Mouse (Mus musculus) cerebellum, postnatal 4 days (tissue): ENCODE measurements at regions not wholly inside any gene's neighbourhood (a gene's known extent, or its start where the extent isn't known, plus 50 kb on each side); places are given as distances from the start of the nearest gene placed in this dataset.
"Not testable (repeated sequence)": the region's sequence is repeated elsewhere in the genome, so short reads cannot be mapped to it uniquely, and the experiment has no call there.

Source experiments
- DNase-seq, 2 experiments: peaks; one replicate each; pipeline ENCODE4 v3.0.0; 2022; ENCODE audit warnings: low spot score in 2 of 2, mixed read lengths in 1 of 2

- no peak for DNase-seq
Observed at GRCm38 (mm10) chr14:104410730-104411129, 57.1 kb downstream of the Pou4f1 start.

DNA sequence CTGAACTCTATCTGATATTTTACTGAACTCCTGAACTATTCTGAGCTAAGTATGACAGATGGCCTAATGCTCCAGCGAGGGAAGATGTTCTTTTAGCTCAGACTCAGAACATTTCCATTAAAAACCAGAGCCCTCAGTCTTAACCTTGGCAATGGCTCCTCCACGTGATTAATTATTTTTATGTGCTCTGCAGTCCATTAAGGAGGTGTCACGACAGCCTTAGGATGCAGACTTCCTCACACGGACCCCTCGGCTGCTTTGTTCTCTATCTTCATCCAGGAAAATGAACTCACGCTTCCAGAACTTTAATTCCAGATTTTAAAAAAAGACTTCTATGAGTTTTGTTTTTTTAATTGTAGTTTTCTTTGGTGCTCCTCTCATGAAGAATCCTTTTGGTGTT lies 57.5 kb downstream of the Pou4f1 start:
- no peak for DNase-seq

DNA sequence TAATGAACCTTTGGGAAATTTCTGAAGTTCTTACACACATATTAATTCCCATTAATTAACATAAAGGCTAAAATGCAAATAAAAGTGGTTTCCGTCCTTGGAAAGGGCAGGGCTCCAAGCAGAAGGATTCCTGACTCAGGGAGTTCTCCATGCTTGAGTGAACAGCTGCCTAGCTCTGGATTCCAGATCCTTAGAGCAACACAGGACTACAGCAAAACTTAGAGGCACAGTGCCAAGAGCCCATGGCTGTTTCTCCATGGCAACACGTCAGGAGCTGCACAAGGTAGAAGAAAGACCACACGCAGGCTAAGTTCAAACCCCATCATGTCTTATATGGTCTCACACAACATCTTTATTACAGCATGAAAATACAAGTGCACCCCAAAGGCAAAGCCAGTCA lies 61.7 kb downstream of the Pou4f1 start:
- no peak for DNase-seq

DNA sequence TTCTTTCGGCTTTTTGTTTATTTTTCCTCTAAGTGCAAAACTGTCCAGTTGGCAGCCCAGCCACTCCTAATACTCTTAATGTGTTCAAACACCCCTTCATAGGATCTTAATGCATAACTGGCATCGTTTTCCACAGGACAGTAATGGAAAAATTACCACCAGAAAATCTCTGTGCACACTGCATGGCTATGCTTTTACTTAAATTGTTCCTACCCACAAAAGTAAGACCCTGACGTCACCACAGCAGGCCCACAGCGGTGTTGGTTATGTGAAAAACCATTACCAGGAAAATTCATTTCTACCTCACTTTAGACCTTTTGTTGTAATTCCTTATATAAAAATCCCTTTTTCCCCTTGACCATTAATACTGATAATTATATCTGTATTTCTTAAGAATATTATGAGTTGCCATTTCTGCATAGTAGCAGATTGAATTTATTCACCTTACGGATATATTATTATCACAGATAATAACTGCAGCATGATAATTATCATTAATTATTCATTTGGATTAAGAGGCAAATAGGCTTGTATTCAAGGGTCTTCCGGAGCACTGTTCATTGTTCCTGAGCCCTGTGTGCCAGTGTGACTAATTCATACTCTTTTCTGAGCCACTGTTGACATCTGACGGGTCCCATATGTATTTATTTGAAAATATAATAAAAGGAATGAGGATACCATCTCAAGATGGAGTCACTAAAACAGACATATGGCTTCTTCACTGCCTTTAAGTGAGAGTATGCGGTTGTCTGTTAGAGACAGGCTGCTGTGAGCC lies 78.3 kb downstream of the Pou4f1 start:
- no peak for DNase-seq

DNA sequence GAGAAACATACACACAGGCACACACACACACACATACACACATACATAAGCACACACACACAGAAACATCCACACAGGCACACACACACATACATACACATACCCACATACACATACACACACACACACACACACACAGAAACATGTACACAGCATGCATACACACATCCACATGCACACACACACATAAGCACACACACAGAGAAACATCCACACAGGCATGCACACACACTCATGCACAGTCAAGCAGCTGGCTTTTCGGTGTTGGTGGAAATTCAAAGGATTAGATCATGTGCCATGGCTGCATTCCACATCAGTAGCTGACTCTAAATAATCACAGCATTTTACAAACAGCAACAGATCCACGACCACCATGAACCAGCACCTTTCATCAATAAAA lies 78.9 kb downstream of the Pou4f1 start:
- no peak for DNase-seq

GRCm38 (mm10) chr14:104380986-104381385 lies 86.8 kb downstream of the Pou4f1 start:
- no peak for DNase-seq

- DNase-seq: no peak
Observed at GRCm38 (mm10) chr14:104372776-104373175, 95.0 kb downstream of the Pou4f1 start.

DNA sequence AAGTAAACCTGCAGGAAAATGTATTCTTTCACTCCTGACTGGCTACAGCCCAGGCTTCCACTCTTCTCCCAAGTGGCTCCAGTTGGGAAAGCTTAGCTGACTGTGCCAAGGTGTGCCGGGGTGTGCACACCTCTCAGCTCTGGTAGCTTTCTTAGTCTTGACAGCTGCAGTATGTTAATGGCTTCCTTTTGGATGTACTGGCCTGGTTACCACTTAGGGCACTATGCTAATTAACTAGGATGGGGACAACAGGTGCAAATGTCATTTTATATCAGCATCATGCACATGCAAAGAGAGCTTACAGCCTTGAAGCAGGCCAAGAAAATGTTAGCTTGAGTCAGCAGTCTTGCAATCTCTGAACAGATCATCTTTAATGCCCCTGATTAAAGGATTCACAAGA lies 111.2 kb downstream of the Pou4f1 start:
- DNase-seq: peak in 1 of 2 experiments; percentile 25

- not testable (repeated sequence) for DNase-seq
Observed at GRCm38 (mm10) chr14:104336783-104337182, 131.0 kb downstream of the Pou4f1 start.

GRCm38 (mm10) chr14:104326089-104326488 lies 141.7 kb downstream of the Pou4f1 start:
- DNase-seq: no peak

GRCm38 (mm10) chr14:104300141-104300540 lies 167.7 kb downstream of the Pou4f1 start:
- no peak for DNase-seq

- DNase-seq: no peak
Observed at GRCm38 (mm10) chr14:104298312-104298711, 169.5 kb downstream of the Pou4f1 start.

DNA sequence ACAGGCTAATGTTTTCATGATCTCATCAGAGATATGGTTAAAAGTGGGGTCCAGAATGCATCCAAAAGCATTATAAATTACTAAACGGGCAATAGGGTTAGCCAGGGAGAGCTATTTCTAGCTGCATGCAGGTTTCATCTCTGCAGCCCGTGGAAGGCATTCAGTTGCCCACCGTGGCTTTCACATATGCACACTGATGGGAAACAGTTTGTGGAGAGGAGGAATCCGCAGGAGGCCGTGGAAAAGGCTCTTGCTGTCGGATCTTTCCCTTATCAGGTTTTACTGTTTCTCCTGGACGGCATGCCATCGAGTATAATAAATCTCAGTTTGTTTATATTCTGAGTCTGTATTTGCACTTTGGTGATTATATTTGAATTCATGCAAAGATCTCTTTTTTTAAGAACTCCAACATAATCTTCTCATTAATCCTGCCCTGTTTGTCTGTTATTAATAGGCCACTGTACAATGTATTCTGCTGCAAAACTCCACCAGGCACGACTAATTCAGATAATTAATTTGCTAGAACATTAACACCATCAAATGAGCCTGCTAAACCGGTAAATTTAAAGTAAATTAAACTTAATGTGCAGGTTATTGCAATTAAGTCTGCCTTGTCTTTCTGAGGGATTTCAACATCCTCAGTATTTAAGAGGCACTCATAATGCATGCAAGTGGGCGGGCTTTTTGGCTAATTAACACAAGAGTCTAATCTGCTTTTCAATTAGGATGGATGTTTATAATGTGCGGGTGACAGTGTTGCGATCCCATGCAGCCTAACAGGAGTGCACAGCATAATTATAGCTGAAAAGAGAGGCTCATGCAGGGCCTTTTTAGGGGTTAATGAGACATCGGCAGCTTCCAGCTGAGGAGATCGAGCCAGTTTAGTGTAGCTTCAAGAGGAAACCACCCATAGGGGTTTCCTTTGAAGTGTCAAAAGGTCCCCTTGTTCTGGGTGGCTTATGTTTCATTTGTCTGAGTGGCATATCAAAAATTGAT lies 170.2 kb downstream of the Pou4f1 start:
- no peak for DNase-seq

DNA sequence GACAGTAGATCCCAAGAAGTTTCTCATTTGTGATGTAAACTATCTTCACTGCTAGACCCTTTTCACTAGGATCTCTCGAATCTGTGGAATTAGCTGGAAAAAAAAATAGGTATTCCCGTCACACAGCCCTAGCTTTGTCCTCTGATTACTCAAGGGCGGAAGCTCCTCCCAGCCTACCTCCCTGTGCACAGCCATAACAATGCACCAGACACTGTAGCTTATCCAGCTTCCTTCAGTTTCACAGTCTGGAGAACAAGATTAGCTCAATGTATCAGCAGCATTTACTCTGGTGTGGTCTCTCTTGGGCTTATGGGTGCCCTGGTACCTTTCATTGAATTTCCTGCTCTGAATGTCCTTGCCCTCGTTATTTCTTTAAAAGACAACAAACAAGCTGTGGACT lies 174.0 kb downstream of the Pou4f1 start:
- DNase-seq: no peak

DNA sequence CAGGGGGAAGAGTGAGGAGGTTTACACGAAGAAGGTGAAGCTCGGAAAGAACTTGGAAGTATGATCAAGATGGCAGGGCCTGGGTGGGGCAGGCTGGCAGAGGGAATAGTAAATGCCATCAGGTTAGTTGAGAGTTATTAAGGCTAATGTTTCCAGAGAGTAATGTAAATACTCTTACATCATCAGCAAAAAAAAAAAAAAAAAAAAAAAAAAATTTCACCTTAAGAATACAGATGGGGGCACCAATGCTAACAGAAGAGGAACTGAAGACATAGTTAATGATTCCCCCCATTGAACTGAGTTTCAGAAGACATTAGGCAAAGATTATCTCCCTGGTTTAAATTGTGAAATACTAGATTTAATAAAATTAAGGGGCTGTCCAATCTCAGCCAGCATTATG lies 174.7 kb downstream of the Pou4f1 start:
- no peak for DNase-seq

GRCm38 (mm10) chr14:104280353-104280752 lies 187.4 kb downstream of the Pou4f1 start:
- DNase-seq: peak in 1 of 2 experiments; percentile 8

DNA sequence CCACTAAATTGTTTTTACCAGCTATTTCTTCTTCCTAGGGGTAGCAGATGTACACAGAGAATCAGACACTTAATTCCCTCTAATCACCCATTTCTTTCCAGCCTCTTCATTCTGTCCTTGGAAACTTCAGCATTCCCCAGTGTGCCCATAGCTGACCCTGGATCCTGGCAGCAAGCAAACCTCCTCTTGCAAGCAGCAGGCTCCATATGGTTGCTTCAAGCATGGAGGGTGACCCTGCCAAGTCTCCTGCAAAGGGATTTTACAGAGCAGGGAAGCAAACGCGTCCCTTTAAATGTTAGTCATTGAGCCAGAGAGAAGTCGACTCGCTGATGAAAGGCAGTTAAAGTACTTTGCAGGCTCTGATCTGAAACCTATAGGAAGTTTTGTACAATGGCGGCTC lies 187.9 kb downstream of the Pou4f1 start:
- DNase-seq: peak in 1 of 2 experiments; percentile 27

GRCm38 (mm10) chr14:104274752-104275151 lies 193.0 kb downstream of the Pou4f1 start:
- DNase-seq: no peak

DNA sequence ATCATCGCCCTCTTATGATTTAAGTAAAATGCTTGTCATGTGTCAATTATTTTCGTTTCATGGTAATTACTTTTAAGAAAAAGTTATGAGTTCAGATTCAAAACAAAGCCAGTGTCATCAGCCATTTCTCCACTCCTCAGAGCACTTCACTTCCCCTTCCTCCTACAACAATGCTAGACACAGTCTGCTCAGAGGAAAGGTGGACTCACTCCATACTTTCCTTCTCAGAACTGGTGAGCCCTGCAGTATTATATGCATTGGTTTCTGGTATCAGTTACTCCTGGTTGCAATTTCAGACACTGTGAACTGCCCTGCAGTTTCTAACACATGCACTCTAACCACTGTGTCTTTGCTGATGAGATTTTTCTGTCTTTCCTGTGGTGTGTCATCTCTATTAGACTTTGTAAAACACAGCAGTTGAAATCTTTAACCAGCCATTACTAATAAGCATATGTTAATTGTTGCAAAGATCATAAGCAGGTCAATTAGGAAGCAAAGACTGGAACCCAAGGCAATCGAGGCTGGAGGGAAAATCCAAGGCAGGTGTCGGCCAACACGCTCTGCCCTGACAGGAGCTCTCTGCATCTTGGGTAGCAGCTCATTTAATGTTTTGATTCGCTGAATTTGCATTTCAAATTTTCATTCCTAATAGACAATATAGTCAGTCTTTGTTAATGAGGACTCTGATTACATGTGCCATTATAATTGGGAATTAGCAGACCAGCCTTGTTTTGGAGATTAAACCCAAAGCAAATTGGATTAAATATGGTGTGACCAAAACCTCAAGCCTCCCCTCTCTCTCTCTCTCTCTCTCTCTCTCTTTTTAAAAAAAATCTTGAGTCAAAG lies 202.7 kb downstream of the Pou4f1 start:
- DNase-seq: no peak

- no peak for DNase-seq
Observed at GRCm38 (mm10) chr14:104216965-104217364, 250.8 kb downstream of the Pou4f1 start.

DNA sequence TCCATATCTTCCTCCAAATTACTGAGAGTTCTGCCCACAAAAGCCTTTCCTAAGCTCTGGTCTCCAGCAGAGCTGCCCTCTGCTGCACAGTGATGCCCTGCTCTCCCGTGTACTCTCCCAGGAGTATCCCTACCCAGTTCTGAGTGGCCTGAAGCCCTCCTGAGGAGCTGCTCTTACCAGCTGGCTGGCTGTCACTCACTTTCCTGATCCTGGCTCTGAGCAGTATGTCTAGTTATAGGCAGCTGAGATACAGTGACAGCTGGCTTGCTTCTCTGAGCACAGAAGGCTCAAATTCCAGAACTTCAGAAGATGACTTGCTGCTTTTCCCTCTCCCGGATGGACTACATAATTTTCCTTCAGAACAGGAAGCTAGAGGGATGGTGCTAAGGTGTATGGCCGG lies 257.1 kb downstream of the Pou4f1 start:
- no peak for DNase-seq

GRCm38 (mm10) chr14:104208855-104209254 lies 258.9 kb downstream of the Pou4f1 start:
- DNase-seq: peak in 1 of 2 experiments; percentile 4
